11 mouse cellular contexts compared by ENCODE assay signal in genomic region chr9:62364831-62365230, GRCm38 (mm10). TPM values are rescaled to one million over a fixed set of nuclear protein-coding genes. Genes with fewer than 3 reads are reported as not detected.
DNase-seq lines count a peak whose midpoint lies in the region; ATAC-seq lines count a peak whose summit lies in the region.
"Had no signal": no experiment of that assay in that cellular context is flagged by ENCODE, and none has a peak within 500 bp of the region (broad histone marks: within the 10 kb centered on the region; RNA-seq: fewer than 3 reads in every experiment).

No protein-coding gene starts in this region.

- H3K27ac ChIP-seq in heart, embryonic 11.5 days (ENCODE audit: low read depth, low read length): peak overlapping the region; percentile 16; the same call in 1 of the 2 replicates
- 0 out of 2 replicates have a peak overlapping the region, but pooled peaks have one; percentile 10 for H3K27ac ChIP-seq in neural tube, embryonic 15.5 days (replicated peaks)
- H3K27ac ChIP-seq in embryonic facial prominence, embryonic 10.5 days (replicated peaks): 0 out of 2 replicates have a peak overlapping the region, but pooled peaks have one; percentile 84

- peaks cover 95% of the 10 kb centered on the region for H3K4me1 ChIP-seq in heart, embryonic 11.5 days (ENCODE audit: control insufficient read depth, insufficient read depth, low read length)
- H3K4me1 ChIP-seq in neural tube, embryonic 15.5 days: peaks cover 86% of the 10 kb centered on the region
- peaks cover 99% of the 10 kb centered on the region for H3K4me1 ChIP-seq in embryonic facial prominence, embryonic 10.5 days

- no peak overlapping the region for H3K9ac ChIP-seq in heart, embryonic 11.5 days (ENCODE audit: low read depth, low read length)
- no peak overlapping the region for H3K9ac ChIP-seq in neural tube, embryonic 15.5 days (replicated peaks)
- H3K9ac ChIP-seq: stomach, embryonic 15.5 days had no signal

- DNase-seq in heart, postnatal 4 days: no peak
- DNase-seq in neural tube, embryonic 10.5 days (ENCODE audit: extremely low spot score, low spot score): no peak
- no peak for DNase-seq in embryonic facial prominence, embryonic 10.5 days (ENCODE audit: low spot score)
- no peak for DNase-seq in embryo, embryonic 9.5 days (ENCODE audit: extremely low spot score)
- DNase-seq in natural killer cell, adult 2 months (ENCODE audit: low spot score in 2 of 2): no peak
- no peak for DNase-seq in ovary, postnatal 14 days (ENCODE audit: low spot score)
- DNase-seq: kidney, postnatal 4 days had no signal

- no peak overlapping the region for H3K4me3 ChIP-seq in heart, embryonic 11.5 days (ENCODE audit: low read depth, low read length)
- H3K4me3 ChIP-seq in neural tube, embryonic 15.5 days (replicated peaks): no peak overlapping the region
- no peak overlapping the region for H3K4me3 ChIP-seq in embryonic facial prominence, embryonic 10.5 days
- H3K4me3 ChIP-seq: stomach, embryonic 15.5 days had no signal

- no peaks in the 10 kb centered on the region for H3K9me3 ChIP-seq in heart, embryonic 11.5 days (replicated peaks; ENCODE audit: control insufficient read depth, low read length)
- H3K9me3 ChIP-seq in neural tube, embryonic 15.5 days (replicated peaks): no peaks in the 10 kb centered on the region
- H3K9me3 ChIP-seq in embryonic facial prominence, embryonic 10.5 days: no peaks in the 10 kb centered on the region
- H3K9me3 ChIP-seq: stomach, embryonic 15.5 days had no signal

- H3K4me2 ChIP-seq in heart, embryonic 11.5 days: no peak overlapping the region
- H3K4me2 ChIP-seq in neural tube, embryonic 15.5 days: no peak overlapping the region
- H3K4me2 ChIP-seq: midbrain, embryonic 11.5 days had no signal

- no peaks in the 10 kb centered on the region for H3K27me3 ChIP-seq in heart, embryonic 11.5 days (ENCODE audit: control insufficient read depth, insufficient read depth, low read length)
- H3K27me3 ChIP-seq in neural tube, embryonic 15.5 days (replicated peaks): no peaks in the 10 kb centered on the region
- H3K27me3 ChIP-seq in embryonic facial prominence, embryonic 10.5 days (replicated peaks; ENCODE audit: low read depth, poor library complexity, severe bottlenecking): no peaks in the 10 kb centered on the region
- H3K27me3 ChIP-seq: stomach, embryonic 15.5 days had no signal

- ATAC-seq in heart, embryonic 11.5 days (replicated peaks; ENCODE audit: insufficient number of reproducible peaks, low FRiP score, low TSS enrichment): no peak
- no peak for ATAC-seq in neural tube, embryonic 15.5 days (ENCODE audit: low FRiP score)

- 65% methylated on average over 7 of the region's 7 CpGs for WGBS in heart, embryonic 11.5 days (ENCODE audit: insufficient replicate concordance)
- 57% methylated on average over 7 of the region's 7 CpGs for WGBS in neural tube, embryonic 15.5 days
- 56% methylated on average over 7 of the region's 7 CpGs for WGBS in embryonic facial prominence, embryonic 10.5 days

- 0 out of 2 replicates have a peak, but pooled peaks cover under 1% of the 10 kb centered on the region for H3K36me3 ChIP-seq in heart, embryonic 11.5 days (ENCODE audit: control insufficient read depth, insufficient read depth, low read length)
- no peaks in the 10 kb centered on the region for H3K36me3 ChIP-seq in neural tube, embryonic 15.5 days
- H3K36me3 ChIP-seq in embryonic facial prominence, embryonic 10.5 days (replicated peaks): peaks cover 25% of the 10 kb centered on the region
- H3K36me3 ChIP-seq: stomach, embryonic 15.5 days had no signal

RNA-seq across cellular contexts. Expression of gene Anp32a, which starts 23.7 kb away (rescaled TPM):
- polyA plus RNA-seq in heart, embryonic 11.5 days (2014; fragmentation: Nextera tagmentation; extraction: Ambion mirVana): 108 and 120 TPM in 2 replicates
- total RNA-seq in heart, postnatal 4 days (2021): 100 to 1,000 TPM; 255 to 279 TPM
- 131 and 170 TPM in 2 replicates for polyA plus RNA-seq in neural tube, embryonic 15.5 days (2015; fragmentation: Nextera tagmentation; extraction: Ambion mirVana)
- 208 and 232 TPM in 2 replicates for polyA plus RNA-seq in embryonic facial prominence, embryonic 10.5 days (2016; fragmentation: Nextera tagmentation; extraction: Ambion mirVana)

Comparison
In these comparisons a context has a peak if more than half of its experiments do, and no peak if none do; other contexts are left out.
1. H3K27ac ChIP-seq: peak in every context shown above with its lines; median percentile 84 in embryonic facial prominence, embryonic 10.5 days; 16 in heart, embryonic 11.5 days; 10 in neural tube, embryonic 15.5 days.